Mouse (Mus musculus): ENCODE measurements at regions not wholly inside any gene's neighbourhood (a gene's known extent, or its start where the extent isn't known, plus 50 kb on each side); places are given as distances from the start of the nearest gene placed in this dataset.
A peak's percentile ranks its signal among the peaks of the same experiment; 100 is the strongest.

- no peak for DNase-seq (ENCODE audit: low spot score)
These were observed 184.5 kb upstream of the Jmjd1c start for GRCm38 (mm10) chr10:66911261-66911911.

DNA sequence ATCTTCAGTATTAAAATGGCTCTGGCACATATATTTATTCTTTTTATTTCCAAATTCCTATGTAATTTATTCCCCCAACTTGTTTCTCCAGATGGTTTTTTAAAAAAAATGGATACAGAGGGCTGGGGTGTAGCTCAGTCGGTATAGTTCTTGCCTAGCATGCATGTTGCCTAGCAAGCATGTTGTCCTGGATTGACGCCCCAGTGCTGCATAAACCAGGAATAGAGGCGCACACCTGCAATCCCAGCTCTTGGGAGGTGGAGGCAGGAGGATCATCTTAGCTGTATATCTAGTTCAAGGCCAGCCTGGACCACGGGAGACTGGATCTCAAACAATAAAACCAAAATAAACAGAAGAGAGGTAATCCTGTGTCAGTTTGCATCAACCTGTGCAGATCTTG is 183.5 kb upstream of the Jmjd1c start:
- DNase-seq (ENCODE audit: low spot score): no peak

GRCm38 (mm10) chr10:66913187-66913586 is 182.7 kb upstream of the Jmjd1c start:
- DNase-seq (ENCODE audit: low spot score): no peak

DNA sequence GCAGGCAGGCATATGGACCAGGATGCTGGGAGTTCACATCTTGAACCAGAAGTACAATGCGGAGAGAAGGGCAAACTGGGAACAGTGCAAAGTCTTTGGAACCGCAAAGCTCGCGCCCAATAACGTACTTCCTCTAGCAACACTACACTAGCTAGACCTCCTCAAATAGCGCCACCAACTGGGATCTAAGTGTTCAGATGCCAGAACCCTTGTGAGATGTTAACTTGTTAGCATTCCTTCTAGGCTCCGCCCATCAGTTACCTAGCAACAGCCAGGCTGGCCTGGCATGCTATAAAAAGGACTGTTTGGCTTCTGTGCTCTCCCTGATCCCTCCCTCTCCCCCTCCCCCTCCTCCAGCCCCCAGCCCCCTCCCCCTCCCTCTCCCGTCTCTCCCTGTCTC is 182.3 kb upstream of the Jmjd1c start:
- DNase-seq (ENCODE audit: low spot score): no peak

DNA sequence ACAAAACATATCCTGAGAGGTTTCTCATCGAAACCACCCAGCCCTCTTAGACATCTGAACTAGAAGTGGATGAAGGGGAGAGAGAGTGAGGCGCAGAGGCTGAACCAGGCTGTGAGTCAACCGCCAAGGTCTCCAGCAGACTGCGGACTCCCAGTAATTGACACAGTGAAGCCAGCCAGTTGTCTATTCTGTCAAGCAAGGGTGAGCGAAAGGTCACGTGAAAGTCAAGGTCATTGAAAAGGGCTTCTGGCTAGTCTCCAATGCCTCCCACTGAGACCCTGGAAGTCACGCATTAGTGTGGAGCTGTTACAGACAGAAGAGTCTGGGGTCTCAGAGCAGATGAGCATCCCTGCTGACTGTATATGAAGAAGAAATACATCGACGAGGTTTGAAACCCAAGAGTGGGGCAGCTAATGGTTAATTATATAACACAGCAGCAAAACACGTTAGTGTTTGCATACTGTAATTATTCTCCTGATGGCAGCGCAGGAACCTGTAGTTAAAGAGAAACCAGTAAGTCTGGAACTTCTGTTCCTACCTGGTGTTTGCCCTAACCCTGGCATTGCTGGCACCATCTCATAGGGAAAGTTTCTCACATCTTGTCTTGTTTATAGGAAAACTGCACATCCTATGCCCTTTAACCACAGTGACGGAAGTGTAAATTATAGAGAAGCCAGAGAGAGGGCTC is 181.5 kb upstream of the Jmjd1c start:
- DNase-seq (ENCODE audit: low spot score): no peak

- DNase-seq (ENCODE audit: low spot score): no peak
These were observed 180.1 kb upstream of the Jmjd1c start for GRCm38 (mm10) chr10:66915801-66916200.

GRCm38 (mm10) chr10:66917725-66918124 is 178.2 kb upstream of the Jmjd1c start:
- no peak for DNase-seq (ENCODE audit: low spot score)

DNA sequence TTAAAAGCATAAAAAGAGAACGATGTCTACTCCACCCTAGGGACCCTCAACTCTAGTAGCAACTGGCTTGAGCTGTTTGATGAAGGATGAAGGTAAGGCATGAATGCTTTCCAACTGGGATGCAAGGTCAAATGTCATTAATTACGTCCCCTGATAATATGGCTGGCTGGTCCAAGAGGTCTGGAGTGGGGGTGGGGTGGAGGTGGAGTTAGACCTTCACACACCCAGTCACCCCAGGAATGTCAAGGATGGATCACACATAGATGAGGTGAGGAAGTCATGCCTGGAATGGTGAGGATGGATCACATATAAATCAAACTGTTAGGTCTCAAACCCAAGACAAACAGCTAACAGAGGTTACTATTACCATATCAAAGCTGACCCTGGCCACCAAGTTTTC is 177.2 kb upstream of the Jmjd1c start:
- no peak for DNase-seq (ENCODE audit: low spot score)

- DNase-seq (ENCODE audit: low spot score): peak; percentile 77
These were observed 175.8 kb upstream of the Jmjd1c start for GRCm38 (mm10) chr10:66919953-66920760.

DNA sequence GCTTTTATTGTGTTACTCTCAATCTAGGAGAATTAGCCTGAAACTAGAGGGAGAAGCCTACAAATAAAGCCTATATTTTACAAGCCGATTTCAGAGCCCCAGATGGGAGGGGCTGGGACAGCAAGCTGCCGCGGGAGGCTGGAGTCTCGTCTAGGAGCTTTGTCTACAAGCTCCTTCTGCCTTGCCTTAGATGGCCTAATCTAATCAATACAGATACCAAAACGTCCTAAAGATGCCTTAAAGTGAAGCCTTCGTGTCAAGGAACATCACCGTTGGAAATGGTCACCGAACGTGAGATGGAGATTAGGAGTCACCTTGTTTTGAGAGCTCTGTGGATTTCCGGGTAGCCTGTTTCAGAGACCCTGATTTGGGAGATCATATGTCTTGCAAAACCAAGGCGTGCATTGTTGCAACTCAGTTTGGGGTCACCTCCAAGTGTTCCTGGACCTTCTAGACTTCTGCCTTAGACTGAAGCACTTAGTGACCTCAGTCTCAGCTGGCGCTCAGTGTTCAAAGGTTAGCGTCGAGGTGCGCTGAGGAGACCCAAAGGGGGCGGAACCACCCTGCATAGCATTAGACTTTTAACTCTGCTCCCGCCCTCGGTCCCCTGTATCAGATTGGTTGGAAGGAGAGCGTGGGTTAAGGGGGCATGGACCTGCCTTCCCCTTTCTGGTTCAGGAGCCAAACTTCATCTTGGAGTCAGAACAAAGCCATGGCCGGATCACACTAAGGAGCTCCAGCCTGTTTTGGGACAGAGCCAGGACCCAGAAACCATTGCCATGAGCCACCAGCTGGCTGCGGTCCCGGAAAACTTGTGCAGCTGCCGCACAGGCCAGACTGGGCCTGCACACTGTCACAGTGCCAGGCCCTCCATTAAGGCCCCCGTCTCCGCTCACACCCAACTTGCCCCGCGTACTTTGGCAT is 174.9 kb upstream of the Jmjd1c start:
- peak; percentile 98 for DNase-seq (ENCODE audit: low spot score)

DNA sequence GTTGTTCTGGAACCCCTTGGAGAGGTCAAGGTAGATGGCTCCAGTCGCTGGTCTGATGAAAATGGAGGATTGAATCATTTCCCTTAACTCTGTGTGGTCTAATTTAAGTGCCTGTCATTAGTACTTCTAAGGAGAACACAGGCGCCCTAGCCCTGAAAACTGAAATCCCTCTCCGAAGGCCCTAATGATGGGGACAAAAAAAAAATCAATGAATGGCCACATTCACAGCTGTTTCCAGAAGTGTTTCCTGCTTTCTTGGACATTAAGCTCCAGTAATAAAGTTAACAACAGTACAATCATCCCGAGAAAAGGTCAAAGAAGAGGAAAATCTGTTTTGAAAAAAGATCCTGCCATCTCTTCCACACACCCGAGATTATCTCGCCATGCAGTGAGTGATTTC is 174.1 kb upstream of the Jmjd1c start:
- DNase-seq (ENCODE audit: low spot score): no peak

DNA sequence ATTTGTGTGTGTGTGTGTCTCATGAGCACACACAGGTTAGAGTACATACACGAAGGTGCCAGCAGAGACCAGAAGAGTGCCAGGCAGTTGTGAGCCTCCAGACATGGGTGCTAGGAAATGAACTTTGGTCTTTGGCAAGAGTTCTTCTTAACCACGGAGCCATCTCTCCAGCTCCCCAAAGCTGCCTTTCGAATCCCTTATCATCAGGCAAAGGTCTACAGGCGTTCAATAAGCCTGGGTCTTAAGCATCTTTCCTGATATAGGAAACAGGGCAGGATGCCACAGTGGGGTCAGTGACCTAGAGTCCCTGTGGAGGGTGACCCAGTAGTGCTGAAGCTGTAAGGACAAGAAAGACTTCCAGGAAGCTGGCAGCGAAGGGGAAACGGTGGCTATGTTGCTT is 173.6 kb upstream of the Jmjd1c start:
- DNase-seq (ENCODE audit: low spot score): no peak

DNA sequence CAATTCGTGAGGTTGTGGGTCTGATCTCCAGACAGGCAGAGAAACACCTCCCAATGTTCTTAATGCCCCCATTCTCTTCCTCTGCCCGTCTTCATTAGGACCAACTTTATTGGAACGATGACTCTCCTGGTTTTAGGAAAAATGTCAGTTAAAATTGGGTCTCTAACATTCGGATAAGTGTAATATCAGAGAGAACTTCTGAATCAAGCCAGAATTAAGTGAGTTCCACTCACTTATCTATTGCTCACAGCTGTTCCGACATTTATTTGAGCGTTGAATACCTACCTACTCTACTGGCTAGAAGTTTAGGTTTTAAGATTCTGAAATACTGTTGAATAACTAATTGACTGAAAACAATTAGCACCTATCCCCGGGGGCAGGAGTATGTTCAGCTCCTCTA is 172.0 kb upstream of the Jmjd1c start:
- no peak for DNase-seq (ENCODE audit: low spot score)

DNA sequence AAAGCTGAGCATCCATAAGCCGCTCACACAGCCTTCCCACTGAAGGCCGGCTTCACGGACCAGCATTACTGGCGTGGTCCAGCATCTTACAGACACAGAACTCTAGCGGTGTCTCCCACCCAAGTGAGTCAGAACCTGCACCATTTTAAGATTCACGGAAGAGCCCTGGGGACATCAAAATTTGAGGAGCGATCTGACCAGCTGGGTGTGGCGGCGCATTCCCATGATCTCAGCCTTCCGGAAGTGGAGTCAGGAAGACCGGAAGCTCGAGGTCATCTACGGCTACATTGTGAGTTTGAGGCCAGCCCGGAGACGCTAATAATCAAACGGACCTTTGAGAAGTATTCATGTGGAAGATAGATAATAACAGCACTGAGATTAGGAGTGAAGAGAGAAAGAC is 171.5 kb upstream of the Jmjd1c start:
- DNase-seq (ENCODE audit: low spot score): no peak

DNA sequence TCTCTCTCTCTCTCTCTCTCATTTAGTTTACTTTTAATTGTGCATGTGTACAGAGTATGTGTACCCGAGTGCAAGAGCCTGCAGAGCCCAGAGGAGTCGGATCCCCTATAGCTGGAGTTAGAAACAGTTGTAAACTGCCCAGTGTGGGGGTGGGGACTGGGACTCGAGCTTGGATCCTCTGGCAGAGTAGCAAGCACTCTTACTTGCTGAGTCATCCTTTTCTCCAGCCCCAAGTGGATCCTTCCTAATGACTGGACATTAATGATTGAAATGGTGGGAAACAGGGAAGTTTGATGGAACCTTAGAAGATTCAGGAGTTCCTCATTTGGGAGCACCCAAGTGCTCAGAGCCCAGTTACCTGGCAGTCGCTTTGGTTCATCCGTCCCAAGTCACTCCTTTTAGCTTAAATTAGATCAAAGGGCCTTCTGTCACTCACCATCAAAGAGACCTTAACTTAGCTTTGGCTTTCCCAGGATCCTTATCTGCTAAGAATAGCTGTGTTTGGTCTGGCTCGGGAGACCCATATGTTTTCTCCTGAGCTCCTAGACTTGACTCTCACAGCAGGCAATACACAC is 170.3 kb upstream of the Jmjd1c start:
- no peak for DNase-seq (ENCODE audit: low spot score)

- DNase-seq (ENCODE audit: low spot score): no peak
These were observed 168.3 kb upstream of the Jmjd1c start for GRCm38 (mm10) chr10:66927651-66928050.

DNA sequence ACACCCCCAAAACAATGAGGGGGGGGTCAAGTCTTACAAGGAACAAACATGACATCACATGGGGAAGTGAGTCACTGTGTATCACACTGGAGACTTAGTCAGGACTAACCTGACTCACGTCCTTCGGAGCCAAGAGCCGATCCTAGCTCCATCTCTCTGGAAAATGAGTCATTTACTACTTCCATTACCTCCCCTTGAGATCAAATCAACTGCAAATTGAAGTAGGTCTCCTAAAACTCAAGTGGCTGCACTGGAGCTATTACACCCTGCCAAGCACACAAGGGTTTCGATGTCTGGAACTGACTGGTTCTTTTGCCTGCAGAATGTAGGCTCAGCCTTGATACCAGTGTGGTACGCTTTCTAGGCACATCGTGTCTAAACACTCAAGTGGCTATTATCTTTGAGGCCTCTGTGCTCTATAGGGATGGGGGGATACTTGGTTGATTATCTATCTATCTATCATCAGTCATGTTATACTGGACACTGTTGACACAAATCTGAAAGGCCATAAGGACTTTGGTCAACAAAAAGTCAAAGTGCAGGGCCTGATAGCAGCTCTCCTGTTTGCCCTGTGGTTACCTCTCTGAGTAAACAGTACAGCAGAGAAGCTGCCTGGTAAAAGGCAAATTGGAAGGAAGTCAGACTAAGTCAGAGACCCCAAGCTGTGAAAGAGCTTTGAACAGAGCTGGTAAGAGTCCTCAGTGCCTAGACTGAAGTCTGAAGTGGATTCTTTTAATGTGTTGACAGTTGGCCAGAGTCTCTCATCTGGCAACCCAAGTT is 167.5 kb upstream of the Jmjd1c start:
- DNase-seq (ENCODE audit: low spot score): no peak

GRCm38 (mm10) chr10:66930563-66930962 is 165.4 kb upstream of the Jmjd1c start:
- DNase-seq (ENCODE audit: low spot score): no peak

GRCm38 (mm10) chr10:66931505-66931904 is 164.4 kb upstream of the Jmjd1c start:
- no peak for DNase-seq (ENCODE audit: low spot score)

GRCm38 (mm10) chr10:66932544-66932943 is 163.4 kb upstream of the Jmjd1c start:
- DNase-seq (ENCODE audit: low spot score): no peak

DNA sequence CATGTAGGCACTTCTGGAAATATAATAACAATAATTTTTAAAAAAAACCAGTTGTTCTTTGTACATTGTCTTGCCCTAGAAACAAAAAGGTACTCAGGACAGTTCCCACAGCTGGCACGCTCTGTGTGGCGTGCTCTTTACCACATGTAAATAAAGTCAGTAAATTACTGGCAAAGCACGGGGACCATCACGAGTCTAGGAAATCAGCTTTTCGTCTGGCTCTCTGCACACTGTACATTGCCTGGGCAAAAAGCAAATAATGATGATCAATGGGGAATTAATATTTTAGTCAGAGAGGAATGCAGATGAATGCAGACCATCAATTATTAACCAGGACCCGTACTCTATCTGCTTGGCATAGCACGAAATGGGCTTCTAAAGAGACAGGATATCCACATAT is 162.2 kb upstream of the Jmjd1c start:
- no peak for DNase-seq (ENCODE audit: low spot score)
